Mouse (Mus musculus) forebrain, embryonic 16.5 days (tissue): ENCODE data around the gene Asphd2. TPM values are rescaled to one million over a fixed set of nuclear protein-coding genes. Genes with fewer than 3 reads are reported as not detected.

ENCODE experiments used
- ATAC-seq: fragments of 200-750 bp; cut with Nextera tagmentation; 2 replicates; pipeline ENCODE4 v1.8.0; 2017; ENCODE audit warnings: mild to moderate bottlenecking, moderate library complexity
- H3K27ac ChIP-seq: fragments of 300-500 bp; sonication (generic); 2 replicates; pipeline ENCODE4 v1.5.1; 2014; ENCODE audit warnings: low read length, control low read depth
- H3K27me3 ChIP-seq: fragments of 300-500 bp; sonication (generic); replicated peaks from 2 replicates; pipeline ENCODE4 v1.6.1; 2014; ENCODE audit warnings: low read length; ENCODE audit not compliant: control insufficient read depth, insufficient read depth
- H3K36me3 ChIP-seq: fragments of 300-500 bp; sonication (generic); 2 replicates; pipeline ENCODE4 v1.6.1; 2014; ENCODE audit not compliant: control insufficient read depth, insufficient read depth
- H3K4me1 ChIP-seq: fragments of 300-500 bp; sonication (generic); replicated peaks from 2 replicates; pipeline ENCODE4 v1.6.1; 2014; ENCODE audit warnings: low read length; ENCODE audit not compliant: control insufficient read depth, insufficient read depth
- H3K4me2 ChIP-seq: fragments of 300-500 bp; sonication (generic); 2 replicates; pipeline ENCODE4 v1.6.1; 2014; ENCODE audit warnings: mild to moderate bottlenecking, low read length, control low read depth
- H3K4me3 ChIP-seq: fragments of 300-500 bp; sonication (generic); replicated peaks from 2 replicates; pipeline ENCODE4 v1.5.1; 2014; ENCODE audit warnings: mild to moderate bottlenecking, low read length, control low read depth
- H3K9ac ChIP-seq: fragments of 300-500 bp; sonication (generic); replicated peaks from 2 replicates; pipeline ENCODE4 v1.6.1; 2014; ENCODE audit warnings: low read depth, low read length, control low read depth
- H3K9me3 ChIP-seq: fragments of 300-500 bp; sonication (generic); 2 replicates; pipeline ENCODE4 v1.6.1; 2016; ENCODE audit warnings: low read length; ENCODE audit not compliant: control insufficient read depth
- WGBS: fragments of 180-500 bp; shearing (Covaris S2); extraction: QIAGEN DNeasy Blood & Tissue Kit; methylation state at CpG from one replicate; pipeline ENCODE4 v1.1.7; 2014; 5-methylcytosine and 5-hydroxymethylcytosine counted together
- polyA plus RNA-seq: library from polyadenylated mRNA; unstranded; fragments of >200 nt; fragmentation: Nextera tagmentation; extraction: Ambion mirVana; gene quantifications from 2 replicates; pipeline ENCODE4 v1.2.1, GENCODE M21; 2015

Gene Asphd2
- polyA plus RNA-seq, 1 experiment from 2014 or later: 41.1 TPM

DNA sequence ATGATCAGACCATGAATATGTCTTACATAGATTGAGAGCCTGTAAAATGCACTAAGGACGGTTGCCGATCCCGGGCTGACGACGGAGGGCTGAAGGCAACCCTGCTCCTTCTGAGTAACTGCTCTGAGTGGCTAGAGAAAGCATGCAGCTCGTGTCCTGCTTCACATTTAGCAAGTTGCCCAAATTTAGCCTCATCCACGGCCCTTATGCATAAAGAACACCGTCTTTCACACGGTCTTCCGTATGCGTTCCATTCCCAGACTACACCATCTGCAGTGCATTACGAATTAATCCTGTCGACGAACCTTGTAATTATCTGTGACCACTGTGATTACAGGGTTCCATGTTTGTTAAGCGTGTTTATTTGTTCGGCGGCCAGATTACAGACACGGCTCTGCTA lies 1.4 kb upstream of the Asphd2 start:
- WGBS: 63% methylated on average over 18 of the region's 18 CpGs
- Histone ChIP-seq H3K27me3 (no peaks in the 10 kb centered on the region), H3K36me3 (peaks cover 4% of the 10 kb centered on the region), H3K9me3 (no peaks in the 10 kb centered on the region), H3K4me2 (no peak overlapping the region), H3K27ac (peak overlapping the region; percentile 84), H3K9ac (no peak overlapping the region), H3K4me3 (no peak overlapping the region), H3K4me1 (peaks cover 30% of the 10 kb centered on the region)
- no peak for ATAC-seq

DNA sequence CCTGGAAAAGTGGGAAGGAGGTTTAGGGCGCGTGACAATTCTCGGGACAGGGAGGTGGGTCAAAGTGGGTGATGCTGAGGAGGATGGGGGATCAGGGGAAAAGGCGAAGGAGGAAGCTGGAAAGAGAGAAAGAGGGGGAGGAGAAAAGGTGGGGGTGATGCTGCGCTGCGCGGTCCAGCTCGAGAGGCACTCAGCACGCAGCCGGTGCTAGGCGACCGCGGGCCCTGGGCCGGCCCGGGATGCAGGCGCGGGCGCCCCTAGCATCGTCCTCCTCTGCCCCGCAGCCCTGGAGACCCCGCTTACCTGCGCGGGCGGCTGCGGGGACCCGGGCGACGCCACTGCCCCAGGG lies 277 bp downstream of the Asphd2 start:
- peak overlapping the region; percentile 84 for H3K27ac ChIP-seq
- peaks cover 11% of the 10 kb centered on the region for H3K36me3 ChIP-seq
- H3K9me3 ChIP-seq: no peaks in the 10 kb centered on the region
- under 1% methylated on average over 21 of the region's 28 CpGs for WGBS
- peak overlapping the region; percentile 87 for H3K9ac ChIP-seq
- peak; percentile 73 for ATAC-seq
- H3K4me2 ChIP-seq: peak overlapping the region; percentile 95
- no peaks in the 10 kb centered on the region for H3K27me3 ChIP-seq
- H3K4me1 ChIP-seq: peaks cover 43% of the 10 kb centered on the region
- peak overlapping the region; percentile 75 for H3K4me3 ChIP-seq

DNA sequence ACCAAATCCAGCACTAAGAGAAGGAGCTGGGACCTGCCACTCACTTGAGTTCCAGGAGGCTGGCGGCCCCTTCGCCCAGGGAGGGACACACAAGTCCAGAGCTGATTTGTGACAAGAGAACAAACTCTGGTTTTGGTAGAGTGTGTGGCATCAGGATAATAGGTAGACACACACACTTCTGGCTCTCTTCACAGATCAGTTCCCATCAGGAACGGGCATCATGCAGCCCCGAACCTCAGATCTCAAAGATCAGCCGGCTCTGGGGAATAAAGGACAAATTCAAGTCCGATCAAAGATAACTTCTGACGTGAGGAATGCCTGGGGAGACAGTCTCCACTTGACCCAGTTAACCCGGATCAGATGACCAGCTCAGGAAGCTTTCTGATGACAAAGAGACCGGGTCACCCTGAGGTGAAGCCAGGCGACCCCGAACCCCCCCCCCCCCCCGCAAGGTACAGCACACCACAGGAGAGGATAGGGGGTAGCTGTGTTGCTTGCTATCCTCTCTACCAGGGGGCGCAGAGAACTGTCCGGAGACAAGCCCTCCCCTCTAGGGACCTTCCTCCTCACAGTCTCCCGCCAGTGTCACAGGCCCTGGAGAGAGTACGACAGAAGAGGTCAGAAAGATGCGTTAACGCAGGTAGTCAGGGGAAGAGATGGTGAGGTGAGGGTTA lies 788 bp downstream of the Asphd2 start:
- Histone ChIP-seq H3K9me3 (no peaks in the 10 kb centered on the region), H3K4me1 (peaks cover 46% of the 10 kb centered on the region), H3K27me3 (no peaks in the 10 kb centered on the region), H3K27ac (no peak overlapping the region; the same call in 1 of the 2 replicates), H3K9ac (peak overlapping the region; percentile 87), H3K4me3 (peak overlapping the region; percentile 75), H3K36me3 (peaks cover 11% of the 10 kb centered on the region), H3K4me2 (peak overlapping the region; percentile 95)
- 0 out of 2 replicates have a peak, but pooled peaks have one; percentile 9 for ATAC-seq
- WGBS: 8% methylated on average over 15 of the region's 18 CpGs

DNA sequence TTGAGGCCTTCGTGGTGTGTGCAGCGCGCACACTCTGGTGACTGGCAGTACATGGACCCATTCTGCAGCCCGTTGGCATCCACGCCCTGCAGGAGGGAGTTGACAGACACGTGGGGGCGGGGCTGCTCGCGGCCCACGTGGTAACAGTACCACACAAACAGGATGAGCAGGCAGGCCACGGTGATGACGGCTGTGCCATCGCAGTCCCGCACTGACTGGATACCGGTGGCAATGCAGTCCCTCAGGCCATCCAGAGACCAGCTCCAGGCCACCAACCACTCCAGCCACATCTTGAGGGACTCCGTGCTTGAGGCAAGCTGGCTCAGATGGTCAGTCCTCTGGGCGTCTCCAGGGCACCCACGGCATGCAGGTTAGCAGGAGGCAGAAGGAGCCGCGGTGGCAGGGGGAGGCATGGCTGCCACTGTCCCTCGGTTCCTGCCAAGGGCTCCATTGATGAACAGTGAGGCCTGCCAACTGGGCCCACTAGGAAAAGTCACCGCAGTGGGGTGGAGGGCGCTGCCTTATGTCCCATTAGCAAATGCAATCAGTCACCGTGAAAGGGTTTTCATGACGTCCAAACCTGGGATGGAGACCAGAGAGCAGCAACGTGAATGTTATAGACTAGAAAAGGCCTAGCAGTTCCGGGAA lies 2.9 kb downstream of the Asphd2 start:
- Histone ChIP-seq H3K27me3 (no peaks in the 10 kb centered on the region), H3K27ac (no peak overlapping the region), H3K36me3 (peaks cover 18% of the 10 kb centered on the region), H3K9ac (peak overlapping the region; percentile 29), H3K4me1 (peaks cover 46% of the 10 kb centered on the region), H3K9me3 (no peaks in the 10 kb centered on the region), H3K4me3 (no peak overlapping the region), H3K4me2 (no peak overlapping the region)
- 71% methylated on average over 27 of the region's 27 CpGs for WGBS
- no peak for ATAC-seq

DNA sequence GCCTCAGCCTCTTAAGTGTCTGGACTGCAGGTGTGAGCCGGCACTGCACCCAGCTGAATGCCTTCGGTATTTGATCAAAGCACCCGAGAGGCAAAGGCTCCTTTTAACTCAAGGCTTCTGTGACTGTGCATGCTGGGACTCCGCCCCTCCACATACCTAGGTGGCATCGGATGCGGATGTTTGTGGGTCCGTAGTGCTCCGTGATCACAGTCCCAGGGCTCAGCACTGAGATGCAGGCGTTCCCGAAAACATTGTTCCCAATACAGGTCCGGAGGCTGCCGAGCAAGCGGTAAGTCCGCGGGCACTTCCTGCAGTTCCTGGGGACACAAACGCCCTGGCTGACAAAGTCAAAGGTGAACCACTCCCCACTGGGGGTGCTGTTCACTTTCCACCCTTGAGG lies 3.7 kb downstream of the Asphd2 start:
- no peak overlapping the region for H3K4me2 ChIP-seq
- 70% methylated on average over 16 of the region's 16 CpGs for WGBS

DNA sequence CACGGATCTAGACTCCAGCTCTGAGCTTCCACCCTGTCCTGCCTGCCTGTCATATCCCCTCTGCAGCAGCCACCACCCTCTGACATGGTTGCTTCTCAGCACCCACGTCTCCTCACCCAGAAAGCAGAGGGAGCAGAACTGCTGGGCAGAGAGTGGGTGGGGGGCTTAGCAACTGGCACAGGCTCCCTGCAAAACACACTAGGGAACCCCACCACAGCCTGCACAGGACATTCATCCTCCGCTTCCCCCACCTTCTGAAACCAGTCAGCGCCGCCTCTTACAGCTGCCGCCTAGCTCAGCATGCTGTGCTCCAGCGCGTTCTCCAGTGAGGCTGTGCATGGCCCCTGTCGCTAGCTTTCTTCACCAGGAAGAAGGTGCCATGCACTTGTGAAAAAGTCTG lies 5.3 kb downstream of the Asphd2 start:
- Histone ChIP-seq H3K9me3 (no peaks in the 10 kb centered on the region), H3K4me2 (no peak overlapping the region; the same call in 1 of the 2 replicates), H3K27me3 (no peaks in the 10 kb centered on the region), H3K9ac (peak overlapping the region; percentile 25; the same call in 1 of the 2 replicates), H3K27ac (no peak overlapping the region), H3K36me3 (peaks cover 29% of the 10 kb centered on the region), H3K4me3 (no peak overlapping the region), H3K4me1 (peaks cover 36% of the 10 kb centered on the region)
- WGBS: 78% methylated on average over 9 of the region's 9 CpGs
- no peak for ATAC-seq

More for the DNA sequence above, 3.7 kb downstream of the Asphd2 start:
- Histone ChIP-seq H3K36me3 (peaks cover 22% of the 10 kb centered on the region), H3K4me1 (peaks cover 44% of the 10 kb centered on the region), H3K9me3 (no peaks in the 10 kb centered on the region), H3K27me3 (no peaks in the 10 kb centered on the region), H3K27ac (no peak overlapping the region), H3K4me3 (no peak overlapping the region), H3K9ac (no peak overlapping the region)
- ATAC-seq: no peak

DNA sequence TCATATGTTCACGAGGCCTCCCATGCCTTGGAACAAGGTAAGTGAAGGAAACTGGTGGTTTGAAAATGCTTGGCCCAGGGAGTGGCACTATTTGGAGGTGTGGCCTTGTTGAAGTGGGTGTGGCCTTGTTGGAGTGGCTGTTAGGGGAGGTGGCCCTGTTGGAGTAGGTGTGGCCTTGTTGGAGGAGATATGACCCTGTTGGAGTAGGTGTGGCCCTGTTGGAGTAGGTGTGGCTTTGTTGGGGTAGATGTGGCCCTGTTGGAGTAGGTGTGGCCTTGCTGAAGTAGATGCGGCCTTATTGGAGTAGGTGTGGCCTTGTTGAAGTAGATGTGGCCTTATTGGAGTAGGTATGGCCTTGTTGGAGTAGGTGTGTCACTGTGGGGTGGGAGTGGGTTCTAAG lies 8.7 kb downstream of the Asphd2 start:
- H3K4me1 ChIP-seq: peaks cover 29% of the 10 kb centered on the region
- H3K36me3 ChIP-seq: peaks cover 27% of the 10 kb centered on the region
- no peak overlapping the region for H3K9ac ChIP-seq
- 84% methylated on average over 2 of the region's 2 CpGs for WGBS
- no peaks in the 10 kb centered on the region for H3K9me3 ChIP-seq
- H3K27ac ChIP-seq: no peak overlapping the region
- H3K4me3 ChIP-seq: no peak overlapping the region
- H3K27me3 ChIP-seq: no peaks in the 10 kb centered on the region
- no peak overlapping the region for H3K4me2 ChIP-seq
- no peak for ATAC-seq

DNA sequence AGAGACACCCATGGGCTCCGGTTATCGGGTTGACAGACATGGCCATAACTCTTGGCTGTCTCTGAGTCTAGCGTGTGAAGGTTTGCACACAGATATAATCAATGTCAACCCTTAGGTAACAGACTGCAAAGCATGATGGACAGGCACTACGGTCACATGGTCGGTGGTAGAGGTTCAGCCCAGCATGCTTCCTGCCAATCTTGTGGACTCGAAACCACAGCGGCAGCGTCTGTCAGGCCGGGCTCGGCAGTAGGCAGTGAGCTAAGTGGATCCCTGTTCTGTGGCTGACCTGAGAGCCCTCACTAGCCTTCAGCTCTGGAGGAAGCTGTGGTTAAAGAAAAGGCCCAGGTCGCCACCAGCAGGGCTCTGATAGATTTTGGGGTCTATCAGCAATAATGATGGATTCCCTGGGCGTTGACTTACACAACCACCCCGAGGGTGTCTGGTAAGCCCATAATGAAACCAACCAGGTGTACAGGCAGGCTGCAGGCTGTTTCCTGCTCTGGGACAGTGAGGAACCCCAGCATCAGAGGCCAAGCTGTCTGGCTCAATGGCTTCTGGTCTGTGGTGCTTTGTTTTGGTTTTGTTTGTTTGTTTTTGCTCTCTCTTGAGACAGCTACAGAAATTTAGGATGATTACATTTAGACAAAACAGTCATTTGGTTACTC lies 9.7 kb downstream of the Asphd2 start:
- 91% methylated on average over 13 of the region's 13 CpGs for WGBS
- Histone ChIP-seq H3K9ac (no peak overlapping the region), H3K4me3 (no peak overlapping the region), H3K4me2 (no peak overlapping the region), H3K36me3 (peaks cover 22% of the 10 kb centered on the region), H3K27me3 (no peaks in the 10 kb centered on the region), H3K9me3 (no peaks in the 10 kb centered on the region), H3K27ac (no peak overlapping the region), H3K4me1 (peaks cover 20% of the 10 kb centered on the region)
- ATAC-seq: no peak

DNA sequence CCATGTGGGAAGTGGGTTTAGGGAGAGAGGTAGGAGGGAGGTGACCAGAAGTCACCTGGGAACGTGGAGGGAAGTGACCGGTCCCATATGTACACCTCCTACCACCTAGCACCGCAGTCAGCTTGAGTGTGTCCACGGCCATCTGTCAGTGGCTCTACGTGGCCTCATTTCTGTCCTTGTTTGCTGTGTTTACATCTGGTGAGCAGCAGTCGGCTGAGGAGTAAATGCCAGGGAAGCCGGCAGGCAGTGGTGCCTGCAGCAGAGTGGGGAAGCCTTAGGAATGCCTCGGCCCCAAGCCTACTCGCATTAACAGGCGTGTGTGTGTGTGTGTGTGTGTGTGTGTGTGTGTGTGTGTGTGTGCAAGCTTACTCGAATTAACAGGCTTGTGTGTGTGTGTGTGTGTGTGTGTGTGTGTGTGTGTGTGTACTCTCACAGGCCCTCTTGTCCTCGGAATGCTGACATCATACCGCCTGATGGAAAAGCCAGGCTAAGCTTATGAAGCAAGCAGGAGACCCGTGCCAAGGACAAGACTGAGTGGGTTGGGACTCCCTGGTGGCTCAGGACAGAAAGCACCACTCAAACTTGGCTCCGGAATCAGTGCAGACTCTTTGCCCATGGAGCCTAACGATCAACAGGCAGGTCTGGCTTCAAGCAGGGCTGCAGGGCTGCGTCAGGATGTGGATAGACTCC lies 11.9 kb downstream of the Asphd2 start:
- WGBS: 60% methylated on average over 16 of the region's 17 CpGs
- Histone ChIP-seq H3K9me3 (no peaks in the 10 kb centered on the region), H3K27ac (no peak overlapping the region), H3K4me2 (no peak overlapping the region), H3K9ac (no peak overlapping the region), H3K4me3 (no peak overlapping the region), H3K4me1 (peaks cover 12% of the 10 kb centered on the region), H3K36me3 (peaks cover 18% of the 10 kb centered on the region), H3K27me3 (no peaks in the 10 kb centered on the region)
- peak; percentile 37; the same call in 1 of the 2 replicates for ATAC-seq
